ENCODE assay signal across 20 mouse cellular contexts in genomic region chr15:84769641-84770341, GRCm38 (mm10). TPM values are rescaled to one million over a fixed set of nuclear protein-coding genes. Genes with fewer than 3 reads are reported as not detected.
DNase-seq lines count a peak whose midpoint lies in the region; ATAC-seq and TF ChIP-seq lines count a peak whose summit lies in the region.
"Had no signal": no experiment of that assay in that cellular context is flagged by ENCODE, and none has a peak within 500 bp of the region (broad histone marks: within the 10 kb centered on the region; RNA-seq: fewer than 3 reads in every experiment).

No protein-coding gene starts in this region.

- H3K27me3 ChIP-seq in heart, embryonic 11.5 days (ENCODE audit: control insufficient read depth, insufficient read depth, low read length), result no peaks in the 10 kb centered on the region
- no peaks in the 10 kb centered on the region for H3K27me3 ChIP-seq in intestine, postnatal 0 days (replicated peaks; ENCODE audit: control insufficient read depth, insufficient read depth, low read length)
- H3K27me3 ChIP-seq: forebrain, embryonic 13.5 days; neural tube, embryonic 15.5 days; Patski had no signal

- H3K36me3 ChIP-seq in heart, embryonic 11.5 days (ENCODE audit: control insufficient read depth, insufficient read depth, low read length), result no peaks in the 10 kb centered on the region
- no peaks in the 10 kb centered on the region for H3K36me3 ChIP-seq in intestine, postnatal 0 days (ENCODE audit: control insufficient read depth, insufficient read depth)
- H3K36me3 ChIP-seq: limb, embryonic 13.5 days; midbrain, embryonic 10.5 days; neural tube, embryonic 15.5 days had no signal

- H3K4me1 ChIP-seq in heart, embryonic 11.5 days (ENCODE audit: control insufficient read depth, insufficient read depth, low read length), result 0 out of 2 replicates have a peak, but pooled peaks cover 3% of the 10 kb centered on the region
- no peaks in the 10 kb centered on the region for H3K4me1 ChIP-seq in intestine, postnatal 0 days (replicated peaks; ENCODE audit: control insufficient read depth, insufficient read depth, low read length)

- no peak overlapping the region for H3K4me3 ChIP-seq in heart, embryonic 11.5 days (ENCODE audit: low read depth, low read length)
- H3K4me3 ChIP-seq in intestine, postnatal 0 days (ENCODE audit: low read depth, low read length), result no peak overlapping the region
- H3K4me3 ChIP-seq: forebrain, embryonic 13.5 days; limb, embryonic 13.5 days; midbrain, embryonic 10.5 days; neural tube, embryonic 15.5 days had no signal

- no peak overlapping the region for H3K27ac ChIP-seq in heart, embryonic 11.5 days (ENCODE audit: low read depth, low read length)
- no peak overlapping the region for H3K27ac ChIP-seq in intestine, postnatal 0 days (ENCODE audit: low read depth, low read length)
- H3K27ac ChIP-seq: forebrain, embryonic 13.5 days; limb, embryonic 13.5 days; liver, embryonic 14.5 days; midbrain, embryonic 10.5 days; neural tube, embryonic 15.5 days had no signal

- no peak overlapping the region for H3K9ac ChIP-seq in heart, embryonic 11.5 days (ENCODE audit: low read depth, low read length)
- no peak overlapping the region for H3K9ac ChIP-seq in intestine, postnatal 0 days (ENCODE audit: low read depth, low read length)
- H3K9ac ChIP-seq: forebrain, embryonic 13.5 days; limb, embryonic 13.5 days; liver, embryonic 14.5 days; neural tube, embryonic 15.5 days had no signal

- DNase-seq in heart, adult 18-20 months, result peak; percentile 59 to 67
- peak; percentile 73 for DNase-seq in 3T3-L1 (ENCODE audit: low read depth, low spot score)
- peak; percentile 54 to 64 for DNase-seq in heart, adult 9 months (ENCODE audit: low spot score in 2 of 2)
- DNase-seq in layer of hippocampus, adult 9-11 months, result no peak
- no peak for DNase-seq in kidney, adult 18-20 months
- DNase-seq in embryo, embryonic 10.5 days (ENCODE audit: low spot score), result no peak
- DNase-seq: adrenal gland, postnatal 25 days; B cell, adult 2 months; cerebellum, postnatal 14 days; kidney, postnatal 14 days; thymus, postnatal 25 days had no signal

- WGBS in heart, embryonic 11.5 days (ENCODE audit: insufficient replicate concordance), result 74% methylated on average over 11 of the region's 11 CpGs
- 64% methylated on average over 11 of the region's 11 CpGs for WGBS in intestine, postnatal 0 days

- H3K4me2 ChIP-seq in heart, embryonic 11.5 days, result no peak overlapping the region
- no peak overlapping the region for H3K4me2 ChIP-seq in intestine, postnatal 0 days (replicated peaks; ENCODE audit: low read depth)
- H3K4me2 ChIP-seq: forebrain, embryonic 13.5 days; limb, embryonic 13.5 days; neural tube, embryonic 15.5 days had no signal

- no peak for TF ChIP-seq CTCF in intestine, postnatal 0 days (IDR thresholded peaks at IDR 0.05; ENCODE audit: low read depth)

- ATAC-seq in heart, embryonic 11.5 days (replicated peaks; ENCODE audit: insufficient number of reproducible peaks, low FRiP score, low TSS enrichment), result no peak
- ATAC-seq in intestine, postnatal 0 days, result 0 out of 2 replicates have a peak, but pooled peaks have one; percentile 16
- ATAC-seq: activated CD4-positive, CD25-positive, alpha-beta regulatory T cell, adult 4 months; forebrain, embryonic 13.5 days; Patski had no signal

- H3K9me3 ChIP-seq in heart, embryonic 11.5 days (replicated peaks; ENCODE audit: control insufficient read depth, low read length), result no peaks in the 10 kb centered on the region
- no peaks in the 10 kb centered on the region for H3K9me3 ChIP-seq in intestine, postnatal 0 days (ENCODE audit: control insufficient read depth)
- H3K9me3 ChIP-seq: forebrain, embryonic 13.5 days; limb, embryonic 13.5 days; midbrain, embryonic 10.5 days; neural tube, embryonic 15.5 days had no signal

RNA-seq across cellular contexts. Expression of gene Arhgap8, which starts 49.9 kb away (rescaled TPM):
- total RNA-seq in heart, adult 18-20 months (2021), result 1 to 10 TPM; 1.4 TPM
- 2.7 TPM in 2 replicates for polyA plus RNA-seq in heart, embryonic 11.5 days (2014; fragmentation: Nextera tagmentation; extraction: Ambion mirVana)
- polyA plus RNA-seq in intestine, postnatal 0 days (2015; fragmentation: Nextera tagmentation; extraction: Ambion mirVana), result 10.6 and 11.2 TPM in 2 replicates
- polyA plus RNA-seq: activated CD4-positive, CD25-positive, alpha-beta regulatory T cell, adult 4 months had no signal

Comparison
In these comparisons a context has a peak if more than half of its experiments do, and no peak if none do; other contexts are left out.
1. DNase-seq: peak in heart, adult 18-20 months (2 of 2), 3T3-L1 (single experiment) and heart, adult 9 months (2 of 2); none in layer of hippocampus, adult 9-11 months (single experiment), kidney, adult 18-20 months (single experiment) and embryo, embryonic 10.5 days (single experiment).